ENCODE assay signal across 8 mouse cellular contexts in genomic region chr15:88750677-88751563, GRCm38 (mm10). TPM values are rescaled to one million over a fixed set of nuclear protein-coding genes. Genes with fewer than 3 reads are reported as not detected.
DNase-seq lines count a peak whose midpoint lies in the region; ATAC-seq lines count a peak whose summit lies in the region.

No protein-coding gene starts in this region.

- no peaks in the 10 kb centered on the region for H3K27me3 ChIP-seq in hindbrain, embryonic 11.5 days (ENCODE audit: control insufficient read depth, insufficient read depth, low read length)

- peak overlapping the region; percentile 72 for H3K9ac ChIP-seq in hindbrain, embryonic 11.5 days (ENCODE audit: low read depth, low read length)

- no peaks in the 10 kb centered on the region for H3K9me3 ChIP-seq in hindbrain, embryonic 11.5 days (ENCODE audit: control insufficient read depth, low read length)

- peak overlapping the region; percentile 74 for H3K4me2 ChIP-seq in hindbrain, embryonic 11.5 days (replicated peaks; ENCODE audit: low read depth, low read length)

- WGBS in hindbrain, embryonic 11.5 days, result 6% methylated on average over 54 of the region's 54 CpGs

- peak; percentile 99 for DNase-seq in Muller cell, postnatal 12 days (ENCODE audit: inconsistent ontology term)
- peak; percentile 100 for DNase-seq in cerebellum, adult 9-11 months
- peak; percentile 97 to 99 for DNase-seq in frontal cortex, adult 2 months (ENCODE audit: extremely low spot score in 1 of 2, low spot score in 1 of 2)
- peak; percentile 99 for DNase-seq in hindbrain, embryonic 11.5 days (ENCODE audit: low spot score)
- peak; percentile 97 to 98 for DNase-seq in layer of hippocampus, postnatal 10 days (ENCODE audit: low spot score in 2 of 2)
- peak; percentile 99 for DNase-seq in lung, postnatal 10 days
- DNase-seq in ovary, postnatal 36 days (ENCODE audit: low spot score), result peak; percentile 99
- peak; percentile 99 for DNase-seq in thymus, postnatal 25 days

- peak overlapping the region; percentile 86 for H3K4me3 ChIP-seq in hindbrain, embryonic 11.5 days (ENCODE audit: low read depth, low read length)

- peaks cover 4% of the 10 kb centered on the region; the same call in 1 of the 2 replicates for H3K4me1 ChIP-seq in hindbrain, embryonic 11.5 days (replicated peaks; ENCODE audit: control insufficient read depth, insufficient read depth, low read length)

- peak; percentile 97 for ATAC-seq in hindbrain, embryonic 11.5 days (ENCODE audit: low FRiP score)

- peak overlapping the region; percentile 74 for H3K27ac ChIP-seq in hindbrain, embryonic 11.5 days (ENCODE audit: low read depth, low read length)

- H3K36me3 ChIP-seq in hindbrain, embryonic 11.5 days (ENCODE audit: control insufficient read depth, insufficient read depth, low read length), result 0 out of 2 replicates have a peak, but pooled peaks cover 3% of the 10 kb centered on the region

RNA-seq across cellular contexts. Expression of gene Zbed4, which starts 0.5 kb away (rescaled TPM):
- polyA plus RNA-seq in frontal cortex, adult 2 months (2012; rRNA removed), result 6.3 and 6.4 TPM in 2 replicates
- 38.2 and 43.1 TPM in 2 replicates for polyA plus RNA-seq in hindbrain, embryonic 11.5 days (2014; fragmentation: Nextera tagmentation; extraction: Ambion mirVana)
- total RNA-seq in layer of hippocampus, postnatal 10 days (2021), result 10 to 100 TPM; 14.6 to 17.2 TPM

RNA-seq across cellular contexts. Expression of gene Brd1, which starts 16.9 kb away (rescaled TPM):
- polyA plus RNA-seq in frontal cortex, adult 2 months (2012; rRNA removed), result 23.3 and 23.5 TPM in 2 replicates
- polyA plus RNA-seq in hindbrain, embryonic 11.5 days (2014; fragmentation: Nextera tagmentation; extraction: Ambion mirVana), result 25.2 and 29.4 TPM in 2 replicates
- 10 to 100 TPM; 51.7 to 58.7 TPM for total RNA-seq in layer of hippocampus, postnatal 10 days (2021)

Comparison
In these comparisons a context has a peak if more than half of its experiments do, and no peak if none do; other contexts are left out.
1. Peak in every context shown above with its lines: DNase-seq, ATAC-seq, H3K4me3 ChIP-seq and H3K27ac ChIP-seq.